Mouse (Mus musculus) right cerebral cortex, adult 2 months (tissue): Measurements from ENCODE around the gene Chrnb1.

Source experiments
- DNase-seq, 2 experiments: peaks; one replicate each; pipeline ENCODE4 v3.0.0; 2021 to 2022; ENCODE audit warnings: low spot score in 2 of 2

Chrnb1 gene

GRCm38 (mm10) chr11:69795168-69795982, at the start of gene Chrnb1:
Gene Chrnb1 (minus strand): TSS chr11:69795943.
- peak; percentile 85 to 91 for DNase-seq

- DNase-seq = no peak
These were observed 43.0 kb upstream of the Chrnb1 start for GRCm38 (mm10) chr11:69838714-69839104.

- DNase-seq = peak; percentile 96 to 97
These were observed 42.4 kb upstream of the Chrnb1 start, which contains the start of gene Tmem256 for GRCm38 (mm10) chr11:69837952-69838713. Gene Tmem256 (plus strand): TSS chr11:69838514.

- no peak for DNase-seq
These were observed 41.8 kb upstream of the Chrnb1 start, which contains the start of gene Nlgn2 for GRCm38 (mm10) chr11:69837604-69837951. Gene Nlgn2 (minus strand): TSS chr11:69837784.

- DNase-seq = peak; percentile 48 to 60
These were observed 41.2 kb upstream of the Chrnb1 start for GRCm38 (mm10) chr11:69836703-69837576.

- no peak for DNase-seq
These were observed 40.2 kb upstream of the Chrnb1 start for GRCm38 (mm10) chr11:69835966-69836335.

- no peak for DNase-seq
These were observed 39.7 kb upstream of the Chrnb1 start for GRCm38 (mm10) chr11:69835326-69835965.

- DNase-seq = peak; percentile 34
These were observed 38.3 kb upstream of the Chrnb1 start for GRCm38 (mm10) chr11:69834001-69834549.

- no peak for DNase-seq
These were observed 37.8 kb upstream of the Chrnb1 start for GRCm38 (mm10) chr11:69833554-69833953.

- DNase-seq = no peak
These were observed 33.1 kb upstream of the Chrnb1 start for GRCm38 (mm10) chr11:69828832-69829231.

GRCm38 (mm10) chr11:69823456-69823855, 27.7 kb upstream of the Chrnb1 start:
- DNase-seq = no peak

- DNase-seq = no peak
These were observed 26.3 kb upstream of the Chrnb1 start, which contains the start of gene Spem1 for GRCm38 (mm10) chr11:69822080-69822479. Gene Spem1 (minus strand): TSS chr11:69822180.

GRCm38 (mm10) chr11:69818871-69819270, 23.1 kb upstream of the Chrnb1 start:
- no peak for DNase-seq

- no peak for DNase-seq
These were observed 22.6 kb upstream of the Chrnb1 start, which contains the start of gene Spem2 for GRCm38 (mm10) chr11:69818365-69818764. Gene Spem2 (minus strand): TSS chr11:69818465.

GRCm38 (mm10) chr11:69816520-69816919, 20.8 kb upstream of the Chrnb1 start:
- no peak for DNase-seq

GRCm38 (mm10) chr11:69815155-69815554, 19.4 kb upstream of the Chrnb1 start, which contains the start of gene Gm39566:
Gene Gm39566 (minus strand): TSS chr11:69815298.
- no peak for DNase-seq

- DNase-seq = no peak
These were observed 14.5 kb upstream of the Chrnb1 start for GRCm38 (mm10) chr11:69810280-69810679.

GRCm38 (mm10) chr11:69807641-69808040, 11.9 kb upstream of the Chrnb1 start:
- no peak for DNase-seq

- no peak for DNase-seq
These were observed 10.6 kb upstream of the Chrnb1 start for GRCm38 (mm10) chr11:69806378-69806777.

- DNase-seq = no peak
These were observed 9.5 kb upstream of the Chrnb1 start, which contains the start of gene Tmem102 for GRCm38 (mm10) chr11:69804972-69805909. Gene Tmem102 (minus strand): TSS chr11:69805624.
